Mouse (Mus musculus) testis, postnatal 14 days (tissue): ENCODE measurements around the gene Musk.

Experiments used
- DNase-seq: peaks from one replicate; pipeline ENCODE4 v3.0.0; 2021; ENCODE audit warnings: low spot score

The Musk gene

DNA sequence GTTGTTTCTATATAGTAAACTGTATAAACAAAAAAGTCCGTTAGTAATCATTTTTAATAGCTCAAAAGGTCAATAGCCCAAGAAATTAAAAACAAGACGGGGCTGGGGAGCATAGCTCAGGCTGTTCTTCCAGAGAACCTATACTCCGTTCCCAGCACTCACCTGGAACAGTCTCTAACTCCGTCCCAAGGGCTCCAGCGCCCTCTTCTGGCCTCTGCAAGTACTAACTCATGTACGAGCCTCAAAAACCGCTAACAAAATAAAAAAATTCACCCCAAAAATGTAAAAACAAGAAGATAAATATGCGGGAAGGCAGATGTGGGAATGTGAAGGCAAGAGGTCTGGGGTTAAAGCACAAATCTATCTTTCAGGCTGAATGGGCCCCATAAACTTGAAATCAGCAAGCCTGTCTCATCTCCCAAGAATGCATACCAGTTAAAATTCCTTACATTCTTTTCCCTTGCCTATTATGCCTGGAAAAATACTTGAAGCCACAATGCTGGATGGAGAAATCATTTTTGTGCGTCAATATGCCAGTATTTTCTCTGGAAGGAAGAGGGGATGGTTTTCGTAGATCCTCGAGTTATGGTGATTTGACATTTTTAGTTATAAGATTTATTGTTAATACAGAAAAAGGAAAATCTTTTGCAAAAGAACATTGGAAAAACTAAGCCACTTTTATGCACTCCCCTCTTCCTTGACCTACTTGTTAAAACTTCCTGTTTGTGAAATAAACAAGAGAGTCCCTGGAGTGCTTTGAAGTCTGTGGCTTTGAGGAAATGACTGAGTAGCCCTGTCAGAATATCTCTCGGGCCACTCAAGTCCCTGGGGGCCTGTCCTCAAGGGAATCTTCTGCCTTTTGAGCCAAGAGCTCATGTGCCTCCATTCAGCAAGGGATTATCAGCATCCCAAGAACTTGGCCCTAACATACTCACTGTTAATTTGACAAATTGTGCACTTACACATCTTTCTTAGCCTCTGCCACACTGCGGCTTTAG, 127.7 kb downstream of the Musk start:
- no peak for DNase-seq

GRCm38 (mm10) chr4:58415537-58415936, 129.8 kb downstream of the Musk start:
- no peak for DNase-seq

- DNase-seq = no peak
These were observed 131.6 kb downstream of the Musk start for GRCm38 (mm10) chr4:58417319-58417718.

GRCm38 (mm10) chr4:58419225-58419624, 133.5 kb downstream of the Musk start:
- DNase-seq = no peak

- DNase-seq = no peak
These were observed 137.6 kb downstream of the Musk start for GRCm38 (mm10) chr4:58423276-58423930.
